Mouse (Mus musculus) liver, adult 2 months (tissue): ENCODE measurements around the gene Hoxb3. TPM values are rescaled to one million over a fixed set of nuclear protein-coding genes. Genes with fewer than 3 reads are reported as not detected.

ENCODE experiments used
- DNase-seq: peaks from one replicate; pipeline ENCODE4 v3.0.0-alpha.2; 2011; ENCODE audit warnings: low read depth, low spot score; ENCODE audit errors: extremely low read depth
- H3K27ac ChIP-seq: fragments of 200-500 bp; replicated peaks from 2 replicates; pipeline ENCODE4 v1.5.1; 2012; ENCODE audit warnings: low read depth, mild to moderate bottlenecking, control low read depth, inconsistent platforms, low read length; ENCODE audit not compliant: insufficient read depth
- H3K27me3 ChIP-seq: fragments of 200-500 bp; 2 replicates; pipeline ENCODE4 v1.6.1; 2012; ENCODE audit warnings: mild to moderate bottlenecking, moderate library complexity, low read length, inconsistent platforms; ENCODE audit not compliant: control insufficient read depth, insufficient read depth
- H3K36me3 ChIP-seq: fragments of 200-500 bp; 2 replicates; pipeline ENCODE4 v1.6.1; 2012; ENCODE audit warnings: low read length, inconsistent platforms; ENCODE audit not compliant: control insufficient read depth, insufficient read depth
- H3K4me1 ChIP-seq: fragments of 200-500 bp; 2 replicates; pipeline ENCODE4 v1.6.1; 2011; ENCODE audit warnings: low read length; ENCODE audit not compliant: control insufficient read depth, insufficient read depth
- H3K4me3 ChIP-seq: fragments of 200-500 bp; 2 replicates; pipeline ENCODE4 v1.5.1; 2011; ENCODE audit warnings: low read depth, mild to moderate bottlenecking, control low read depth, low read length, moderate library complexity; ENCODE audit not compliant: insufficient read depth
- H3K79me2 ChIP-seq: fragments of 200-500 bp; 2 replicates; pipeline ENCODE4 v1.6.1; 2012; ENCODE audit warnings: inconsistent platforms, mild to moderate bottlenecking, low read length, moderate library complexity; ENCODE audit not compliant: control insufficient read depth, insufficient read depth
- H3K9ac ChIP-seq: fragments of 200-500 bp; 2 replicates; pipeline ENCODE4 v1.6.1; 2012; ENCODE audit warnings: low read depth, mild to moderate bottlenecking, control low read depth, inconsistent platforms, low read length
- CTCF ChIP-seq: fragments of 200-500 bp; IDR thresholded peaks from 2 replicates; pipeline ENCODE4 v1.5.1; 2011; ENCODE audit warnings: low read depth, low read length, control low read depth
- POLR2A ChIP-seq: fragments of 200-500 bp; IDR thresholded peaks from 2 replicates; pipeline ENCODE4 v1.6.1; 2011; ENCODE audit warnings: low read length, control low read depth; ENCODE audit not compliant: insufficient read depth; ENCODE audit errors: extremely low read depth
- WGBS: fragments of 180-500 bp; shearing (Covaris S2); methylation state at CpG from one replicate; pipeline ENCODE4 v1.1.7; 2018; 5-methylcytosine and 5-hydroxymethylcytosine counted together
- polyA plus RNA-seq: library from polyadenylated mRNA; depleted of rRNA; stranded (reverse); fragments of >200 nt; gene quantifications from 2 replicates; pipeline ENCODE4 v1.2.3, GENCODE M21; 2012
- total RNA-seq: library from RNA; depleted of rRNA; stranded (reverse); fragments of >200 nt; gene quantifications from 2 replicates; pipeline ENCODE4 v1.2.3, GENCODE M21; 2014

Hoxb3 gene
- total and polyA plus RNA-seq, 2 experiments = 0.18 to 0.48 TPM

GRCm38 (mm10) chr11:96284041-96284749 lies 38.9 kb upstream of the Hoxb3 start:
- Histone ChIP-seq H3K9ac (peak overlapping the region; percentile 42), H3K4me1 (peaks cover 3% of the 10 kb centered on the region; the same call in 1 of the 2 replicates), H3K4me3 (peak overlapping the region; percentile 54), H3K27ac (no peak overlapping the region), H3K36me3 (no peaks in the 10 kb centered on the region), H3K79me2 (no peaks in the 10 kb centered on the region), H3K27me3 (peaks cover 41% of the 10 kb centered on the region)
- DNase-seq = no peak
- 2% methylated on average over 49 of the region's 49 CpGs for WGBS
- peak; percentile 30; the same call in 1 of the 2 replicates for TF ChIP-seq CTCF
- no peak for TF ChIP-seq POLR2A

- 8% methylated on average over 37 of the region's 37 CpGs for WGBS
- Histone ChIP-seq H3K36me3 (no peaks in the 10 kb centered on the region), H3K4me3 (peak overlapping the region; percentile 54; the same call in 1 of the 2 replicates), H3K9ac (peak overlapping the region; percentile 42; the same call in 1 of the 2 replicates), H3K4me1 (peaks cover 3% of the 10 kb centered on the region; the same call in 1 of the 2 replicates), H3K27ac (no peak overlapping the region), H3K79me2 (no peaks in the 10 kb centered on the region), H3K27me3 (peaks cover 35% of the 10 kb centered on the region)
- no peak for TF ChIP-seq POLR2A
- no peak for TF ChIP-seq CTCF
- no peak for DNase-seq
Measured at GRCm38 (mm10) chr11:96284774-96285734, 38.1 kb upstream of the Hoxb3 start.

GRCm38 (mm10) chr11:96285771-96286738 lies 37.1 kb upstream of the Hoxb3 start, which contains the start of gene Hoxb7:
Gene Hoxb7, plus strand, starts transcription at chr11:96286623.
- Histone ChIP-seq H3K27me3 (peaks cover 33% of the 10 kb centered on the region), H3K9ac (peak within 1 kb of the TSS; percentile 46; the same call in 1 of the 2 replicates), H3K4me3 (peak within 1 kb of the TSS; percentile 32), H3K36me3 (no peaks in the 10 kb centered on the region), H3K79me2 (no peaks in the 10 kb centered on the region), H3K27ac (0 out of 2 replicates have a peak within 1 kb of the TSS, but pooled peaks have one; percentile 2), H3K4me1 (peaks cover 3% of the 10 kb centered on the region; the same call in 1 of the 2 replicates)
- TF ChIP-seq CTCF (no peak), POLR2A (no peak)
- WGBS = 7% methylated on average over 43 of the region's 43 CpGs
- DNase-seq = no peak

GRCm38 (mm10) chr11:96286739-96287385 lies 36.3 kb upstream of the Hoxb3 start:
- H3K27ac ChIP-seq = no peak overlapping the region
- H3K4me1 ChIP-seq = peaks cover 3% of the 10 kb centered on the region; the same call in 1 of the 2 replicates
- peak overlapping the region; percentile 32 for H3K4me3 ChIP-seq
- WGBS = 6% methylated on average over 55 of the region's 55 CpGs
- no peak for DNase-seq
- TF ChIP-seq POLR2A (no peak), CTCF (no peak)
- H3K79me2 ChIP-seq = no peaks in the 10 kb centered on the region
- peaks cover 28% of the 10 kb centered on the region for H3K27me3 ChIP-seq
- H3K36me3 ChIP-seq = no peaks in the 10 kb centered on the region
- H3K9ac ChIP-seq = peak overlapping the region; percentile 46; the same call in 1 of the 2 replicates

- 7% methylated on average over 9 of the region's 9 CpGs for WGBS
- peaks cover 3% of the 10 kb centered on the region; the same call in 1 of the 2 replicates for H3K4me1 ChIP-seq
- DNase-seq = no peak
- H3K27ac ChIP-seq = no peak overlapping the region
- H3K4me3 ChIP-seq = no peak overlapping the region
- no peak for TF ChIP-seq CTCF
- TF ChIP-seq POLR2A = no peak
- peaks cover 28% of the 10 kb centered on the region for H3K27me3 ChIP-seq
- no peak overlapping the region; the same call in 1 of the 2 replicates for H3K9ac ChIP-seq
- no peaks in the 10 kb centered on the region for H3K36me3 ChIP-seq
- no peaks in the 10 kb centered on the region for H3K79me2 ChIP-seq
Measured at GRCm38 (mm10) chr11:96287411-96287810, 35.7 kb upstream of the Hoxb3 start.
